Mouse (Mus musculus): ENCODE measurements around the gene Abhd11. TPM values are rescaled to one million over a fixed set of nuclear protein-coding genes. Genes with fewer than 3 reads are reported as not detected.

Abhd11 gene
- total RNA-seq, 2 experiments from 2014 or later, result 51.6 to 57.0 TPM

Other genes with a start within 250 kb of the Abhd11 start
- gene Tmem270, start 102.4 kb upstream of the Abhd11 start, total RNA-seq (2021), result not detected
- gene Cldn13, start 93.6 kb upstream of the Abhd11 start, total RNA-seq (2021), result not detected
- gene Mettl27, start 76.8 kb upstream of the Abhd11 start, total RNA-seq (2021), result 1 to 10 TPM; 5.1 to 6.4 TPM
- not detected for gene Cldn4, start 62.2 kb upstream of the Abhd11 start, total RNA-seq (2021)
- not detected for gene Cldn3, start 22.9 kb upstream of the Abhd11 start, total RNA-seq (2021)
- gene Stx1a, start 14.3 kb downstream of the Abhd11 start, total RNA-seq (2021), result under 1 TPM; 0.59 to 0.74 TPM
- gene Dnajc30, start 55.0 kb downstream of the Abhd11 start, total RNA-seq (2021), result 10 to 100 TPM; 25.4 to 27.3 TPM
- gene Bud23, start 55.8 kb downstream of the Abhd11 start, total RNA-seq (2021), result 10 to 100 TPM; 26.9 to 30.0 TPM
- under 1 TPM; 0.33 to 0.49 TPM for gene Vps37d, start 69.1 kb downstream of the Abhd11 start, total RNA-seq (2021)
- gene Mlxipl, start 80.7 kb downstream of the Abhd11 start, total RNA-seq (2021), result 10 to 100 TPM; 62.4 to 79.9 TPM
- 1 to 10 TPM; 9.7 to 9.8 TPM for gene Tbl2, start 140.5 kb downstream of the Abhd11 start, total RNA-seq (2021)
- 10 to 100 TPM; 23.6 to 26.9 TPM for gene Bcl7b, start 159.1 kb downstream of the Abhd11 start, total RNA-seq (2021)
- gene Baz1b, start 178.1 kb downstream of the Abhd11 start, total RNA-seq (2021), result 10 to 100 TPM; 26.1 to 26.3 TPM
- 10 to 100 TPM; 19.1 to 27.1 TPM for gene Fzd9, start 242.1 kb downstream of the Abhd11 start, total RNA-seq (2021)